Mouse (Mus musculus) hindbrain, postnatal 0 days (tissue): ENCODE data around the gene Myo18a. TPM values are rescaled to one million over a fixed set of nuclear protein-coding genes. Genes with fewer than 3 reads are reported as not detected.

Experiments
- ATAC-seq: fragments of 200-750 bp; cut with Nextera tagmentation; 2 replicates; pipeline ENCODE4 v1.8.0; 2017; ENCODE audit warnings: mild to moderate bottlenecking, moderate TSS enrichment, moderate library complexity
- DNase-seq: peaks from one replicate; pipeline ENCODE4 v3.0.0-alpha.2; 2015; ENCODE audit warnings: low spot score
- H3K27ac ChIP-seq: fragments of 300-500 bp; sonication (generic); 2 replicates; pipeline ENCODE4 v1.5.1; 2014; ENCODE audit warnings: mild to moderate bottlenecking
- H3K27me3 ChIP-seq: fragments of 300-500 bp; sonication (generic); 2 replicates; pipeline ENCODE4 v1.6.1; 2014; ENCODE audit warnings: low read length, mixed read lengths; ENCODE audit not compliant: insufficient read depth
- H3K36me3 ChIP-seq: fragments of 300-500 bp; sonication (generic); 2 replicates; pipeline ENCODE4 v1.6.1; 2014; ENCODE audit warnings: low read length, mixed read lengths; ENCODE audit not compliant: insufficient read depth
- H3K4me1 ChIP-seq: fragments of 300-500 bp; sonication (generic); 2 replicates; pipeline ENCODE4 v1.6.1; 2014; ENCODE audit warnings: antibody characterized with exemption, low read length, mixed read lengths; ENCODE audit not compliant: insufficient read depth
- H3K4me2 ChIP-seq: fragments of 300-500 bp; sonication (generic); 2 replicates; pipeline ENCODE4 v1.6.1; 2014; ENCODE audit warnings: low read depth, mild to moderate bottlenecking, low read length, moderate library complexity, mixed read lengths
- H3K4me3 ChIP-seq: fragments of 300-500 bp; sonication (generic); 2 replicates; pipeline ENCODE4 v1.5.1; 2014; ENCODE audit warnings: low read length
- H3K9ac ChIP-seq: fragments of 300-500 bp; sonication (generic); replicated peaks from 2 replicates; pipeline ENCODE4 v1.6.1; 2014; ENCODE audit warnings: mild to moderate bottlenecking, low read length, moderate library complexity, mixed read lengths
- H3K9me3 ChIP-seq: fragments of 300-500 bp; sonication (generic); 2 replicates; pipeline ENCODE4 v1.6.1; 2016; ENCODE audit warnings: low read length, mixed read lengths
- CTCF ChIP-seq: IDR thresholded peaks from 2 replicates; pipeline ENCODE4 v1.5.1; 2016; ENCODE audit warnings: antibody characterized with exemption, control low read depth, low read depth
- WGBS: fragments of 180-500 bp; shearing (Covaris S2); extraction: QIAGEN DNeasy Blood & Tissue Kit; methylation state at CpG from one replicate; pipeline ENCODE4 v1.1.7; 2014; 5-methylcytosine and 5-hydroxymethylcytosine counted together
- polyA plus RNA-seq: library from polyadenylated mRNA; unstranded; fragments of >200 nt; fragmentation: Nextera tagmentation; extraction: Ambion mirVana; gene quantifications from 2 replicates; pipeline ENCODE4 v1.2.1, GENCODE M21; 2015
- total RNA-seq: library from RNA; depleted of rRNA; stranded (reverse); fragments of >200 nt; gene quantifications from 2 replicates; pipeline ENCODE4 v1.2.3, GENCODE M21; 2014

Gene Myo18a
- total and polyA plus RNA-seq, 2 experiments from 2014 or later: 28.2 to 64.6 TPM

DNA sequence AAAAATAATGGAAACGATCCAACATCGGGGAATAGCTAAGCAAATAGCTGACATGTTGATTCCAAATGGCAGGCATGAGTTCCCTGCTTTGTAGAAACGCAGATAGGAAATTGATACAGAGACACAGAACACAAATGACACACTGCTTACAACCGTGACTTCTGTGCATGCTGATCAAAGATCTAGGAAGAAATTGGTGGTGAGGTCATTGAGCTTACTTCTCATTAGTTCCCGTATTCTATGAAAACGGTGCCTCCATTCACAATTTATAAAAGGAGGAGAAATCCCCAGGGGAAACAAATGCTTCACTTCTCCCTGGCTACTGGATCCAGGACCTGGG lies 133.4 kb downstream of the Myo18a start:
- Histone ChIP-seq H3K4me1 (peaks cover 58% of the 10 kb centered on the region), H3K4me2 (peak overlapping the region; percentile 48), H3K4me3 (no peak overlapping the region), H3K9ac (0 out of 2 replicates have a peak overlapping the region, but pooled peaks have one; percentile 22), H3K27me3 (no peaks in the 10 kb centered on the region), H3K36me3 (no peaks in the 10 kb centered on the region), H3K27ac (peak overlapping the region; percentile 83), H3K9me3 (no peaks in the 10 kb centered on the region)
- DNase-seq: no peak
- ATAC-seq: no peak
- 12% methylated on average over 6 of the region's 6 CpGs for WGBS
- no peak for TF ChIP-seq CTCF

DNA sequence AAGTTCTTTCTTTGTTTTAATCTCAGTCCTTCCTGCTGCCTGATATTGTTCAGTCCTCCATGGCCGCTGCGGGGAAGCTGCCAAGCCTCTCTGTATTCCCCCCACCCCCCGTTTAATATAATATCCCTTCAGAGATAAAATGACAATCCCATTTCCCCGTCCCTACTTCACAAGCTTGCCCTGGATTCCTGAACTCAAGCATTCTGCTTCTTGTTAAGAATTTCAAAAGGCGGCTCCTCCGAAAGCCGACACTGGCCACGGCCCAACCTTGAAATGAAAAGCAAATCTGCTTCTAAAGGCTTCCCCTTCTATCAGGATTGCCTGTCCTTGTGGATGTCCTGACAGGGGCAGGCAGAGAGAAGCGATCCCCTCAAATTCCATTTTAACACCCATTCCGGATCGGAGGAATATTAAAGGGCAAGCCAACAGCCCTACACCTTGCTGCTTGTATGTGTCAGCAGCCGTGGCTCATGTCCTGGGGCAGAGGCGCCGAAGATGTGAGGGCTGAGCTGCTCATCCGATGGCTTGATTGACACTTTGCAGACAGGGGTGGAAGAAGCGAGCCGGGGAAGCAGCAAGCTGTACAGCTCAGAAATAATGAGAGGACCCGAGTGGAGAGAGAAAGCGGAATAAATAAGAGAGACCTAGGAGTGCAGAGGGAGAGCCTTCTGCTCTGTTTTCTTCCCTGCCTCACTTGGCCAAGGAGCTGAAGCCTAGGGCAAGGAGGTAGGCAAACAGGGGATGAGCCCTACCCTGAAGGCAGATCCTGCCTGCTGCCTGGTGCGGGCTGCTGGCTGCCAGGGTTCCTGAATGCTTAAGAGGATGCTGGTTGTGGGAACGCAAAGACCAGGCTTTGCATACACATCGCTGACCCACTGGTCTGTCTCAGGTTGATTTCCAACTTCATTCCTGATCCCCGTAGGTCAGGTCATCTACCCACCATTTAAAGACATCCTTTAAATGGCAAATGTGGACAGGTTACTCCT lies 134.1 kb downstream of the Myo18a start:
- WGBS: 11% methylated on average over 23 of the region's 23 CpGs
- ATAC-seq: 0 out of 2 replicates have a peak, but pooled peaks have one; percentile 11
- no peaks in the 10 kb centered on the region for H3K9me3 ChIP-seq

DNA sequence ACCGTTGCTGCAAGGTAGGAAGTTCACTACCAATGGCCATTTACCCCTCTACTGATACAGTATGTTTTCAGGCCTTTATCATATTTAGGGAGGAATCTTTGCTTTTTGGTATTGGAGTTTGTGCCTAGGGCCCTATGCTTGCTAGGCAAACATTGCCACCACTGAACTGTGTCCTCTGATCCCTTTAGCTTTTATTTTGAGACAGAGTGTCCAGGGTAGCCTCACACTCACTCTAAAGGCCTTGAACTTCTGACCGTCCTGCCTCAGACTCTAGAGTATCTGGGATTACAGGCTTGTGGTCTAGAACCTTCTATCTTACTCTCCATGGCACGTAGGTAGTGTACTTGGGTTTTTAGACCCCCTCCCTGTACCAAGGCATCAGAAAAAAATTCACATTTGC lies 137.1 kb downstream of the Myo18a start:
- TF ChIP-seq CTCF: no peak
- H3K9me3 ChIP-seq: no peaks in the 10 kb centered on the region
- no peaks in the 10 kb centered on the region for H3K27me3 ChIP-seq
- H3K27ac ChIP-seq: no peak overlapping the region
- ATAC-seq (no peak), DNase-seq (no peak)
- no peaks in the 10 kb centered on the region for H3K36me3 ChIP-seq
- H3K4me3 ChIP-seq: no peak overlapping the region
- no peak overlapping the region for H3K4me2 ChIP-seq
- peaks cover 42% of the 10 kb centered on the region for H3K4me1 ChIP-seq
- no peak overlapping the region for H3K9ac ChIP-seq
- WGBS: 92% methylated on average over 3 of the region's 3 CpGs

More for the DNA sequence above, 134.1 kb downstream of the Myo18a start:
- Histone ChIP-seq H3K36me3 (no peaks in the 10 kb centered on the region), H3K4me3 (0 out of 2 replicates have a peak overlapping the region, but pooled peaks have one; percentile 0), H3K4me1 (peaks cover 63% of the 10 kb centered on the region), H3K27ac (peak overlapping the region; percentile 83), H3K4me2 (peak overlapping the region; percentile 48), H3K27me3 (no peaks in the 10 kb centered on the region), H3K9ac (peak overlapping the region; percentile 35)
- TF ChIP-seq CTCF: no peak
- peak; percentile 45 for DNase-seq

DNA sequence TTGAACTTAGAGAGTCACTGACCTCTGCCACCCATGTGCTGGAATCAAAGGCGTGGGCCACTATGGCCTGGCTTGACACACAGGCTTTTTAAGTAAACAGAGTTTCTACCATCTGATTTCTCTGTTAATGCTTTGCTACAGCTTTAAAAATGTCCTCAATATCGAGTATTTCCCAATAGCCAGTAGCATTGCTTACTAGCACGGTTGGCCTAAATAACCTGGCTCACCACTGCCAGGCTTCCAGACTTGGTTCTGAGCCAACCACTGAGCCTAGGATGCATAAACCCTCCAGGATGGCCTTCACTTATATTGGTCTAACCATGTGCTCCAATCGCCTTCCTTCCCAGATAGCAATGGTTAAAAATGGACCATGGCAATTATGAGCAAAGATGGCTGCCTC lies 137.7 kb downstream of the Myo18a start:
- Histone ChIP-seq H3K9me3 (no peaks in the 10 kb centered on the region), H3K27ac (no peak overlapping the region), H3K27me3 (no peaks in the 10 kb centered on the region), H3K36me3 (no peaks in the 10 kb centered on the region), H3K4me2 (no peak overlapping the region), H3K9ac (no peak overlapping the region), H3K4me1 (peaks cover 37% of the 10 kb centered on the region), H3K4me3 (no peak overlapping the region)
- DNase-seq (no peak), ATAC-seq (no peak)
- no peak for TF ChIP-seq CTCF
- 79% methylated on average over 4 of the region's 4 CpGs for WGBS

DNA sequence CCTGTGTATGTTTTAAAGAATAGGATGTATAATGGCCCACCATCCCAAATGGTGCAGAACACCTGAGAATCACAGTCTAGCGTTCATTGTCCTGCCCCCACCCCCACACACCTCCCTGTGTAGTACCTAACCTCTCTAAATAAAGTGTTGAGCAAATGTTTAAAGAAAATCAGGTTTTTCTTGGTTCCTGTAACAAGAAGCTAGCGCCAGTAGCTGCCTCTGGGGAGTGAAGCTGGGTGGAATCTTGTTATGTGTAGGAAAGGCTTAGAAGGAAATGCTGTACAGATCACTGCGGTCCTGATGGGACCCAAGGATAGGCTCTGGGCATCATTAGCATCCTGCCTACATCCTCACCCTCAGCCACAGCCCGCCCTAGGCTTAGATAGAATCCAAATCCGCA lies 138.3 kb downstream of the Myo18a start:
- H3K27ac ChIP-seq: peak overlapping the region; percentile 56; the same call in 1 of the 2 replicates
- TF ChIP-seq CTCF: no peak
- DNase-seq (no peak), ATAC-seq (peak; percentile 19; the same call in 1 of the 2 replicates)
- H3K9me3 ChIP-seq: no peaks in the 10 kb centered on the region
- peaks cover 31% of the 10 kb centered on the region for H3K4me1 ChIP-seq
- H3K36me3 ChIP-seq: no peaks in the 10 kb centered on the region
- H3K9ac ChIP-seq: no peak overlapping the region
- no peak overlapping the region for H3K4me3 ChIP-seq
- WGBS: 39% methylated on average over 5 of the region's 5 CpGs
- H3K4me2 ChIP-seq: no peak overlapping the region
- H3K27me3 ChIP-seq: no peaks in the 10 kb centered on the region

DNA sequence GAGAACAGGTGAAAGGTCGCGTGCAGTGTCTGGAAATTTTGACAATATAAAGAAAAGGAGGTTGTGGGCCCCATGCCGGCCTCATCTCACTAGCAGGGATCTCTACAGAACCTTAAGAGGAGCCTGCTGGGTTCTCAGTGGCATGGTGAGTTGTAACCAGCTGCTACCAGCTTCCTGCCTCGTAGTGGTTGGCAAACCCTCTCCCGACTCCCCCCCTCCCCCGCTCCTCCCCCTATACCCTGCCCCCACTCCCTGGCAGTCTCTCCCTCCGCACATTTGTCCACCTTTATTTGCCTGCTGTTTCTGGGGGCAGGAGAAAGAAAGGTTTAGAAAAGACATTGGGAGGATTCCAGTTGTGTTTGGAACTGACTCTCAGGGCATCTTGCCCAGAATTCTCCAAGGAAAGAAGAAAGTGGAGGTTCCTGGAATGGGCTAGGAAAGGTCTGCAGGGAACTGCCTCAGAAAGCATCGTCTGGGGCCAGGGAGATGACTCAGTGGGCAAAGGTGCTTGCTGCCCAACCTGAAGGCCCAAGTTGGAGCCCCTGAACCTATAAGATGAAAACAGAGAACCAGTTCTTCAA lies 138.8 kb downstream of the Myo18a start:
- Histone ChIP-seq H3K27ac (peak overlapping the region; percentile 56; the same call in 1 of the 2 replicates), H3K4me1 (peaks cover 26% of the 10 kb centered on the region), H3K27me3 (no peaks in the 10 kb centered on the region), H3K4me2 (no peak overlapping the region), H3K9me3 (no peaks in the 10 kb centered on the region), H3K9ac (no peak overlapping the region), H3K36me3 (no peaks in the 10 kb centered on the region), H3K4me3 (no peak overlapping the region)
- peak; percentile 55; the same call in 1 of the 2 replicates for ATAC-seq
- WGBS: 20% methylated on average over 7 of the region's 8 CpGs
- DNase-seq: peak; percentile 55
- no peak for TF ChIP-seq CTCF
